Mouse (Mus musculus) G1E-ER4 (cell line): ENCODE measurements at regions not wholly inside any gene's neighbourhood (a gene's known extent, or its start where the extent isn't known, plus 50 kb on each side); places are given as distances from the start of the nearest gene placed in this dataset.

ENCODE experiments used
- GATA1 ChIP-seq: IDR thresholded peaks from one replicate; pipeline ENCODE4 v1.8.0; 2012; ENCODE audit warnings: low read length, inconsistent platforms

DNA sequence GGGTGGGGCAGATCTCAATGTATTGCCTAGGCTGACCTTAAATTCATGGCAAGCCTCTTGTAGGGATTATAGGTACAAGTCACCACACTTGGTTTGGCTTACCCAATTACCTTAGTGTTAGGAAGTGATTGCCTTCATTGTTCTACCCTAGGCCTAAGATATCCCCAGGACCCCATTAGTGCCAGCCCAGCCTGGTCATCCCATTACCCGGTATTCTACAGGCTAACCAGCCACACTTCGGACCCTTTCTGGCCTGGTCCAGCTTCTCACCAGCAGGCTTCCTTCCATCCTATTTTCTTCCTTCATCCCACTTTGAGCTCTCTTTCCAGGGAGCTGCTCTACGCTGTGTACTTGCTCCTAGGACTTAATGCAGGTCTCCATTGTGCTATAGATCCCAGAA lies 59.5 kb downstream of the Tex35 start:
- no peak for TF ChIP-seq GATA1

DNA sequence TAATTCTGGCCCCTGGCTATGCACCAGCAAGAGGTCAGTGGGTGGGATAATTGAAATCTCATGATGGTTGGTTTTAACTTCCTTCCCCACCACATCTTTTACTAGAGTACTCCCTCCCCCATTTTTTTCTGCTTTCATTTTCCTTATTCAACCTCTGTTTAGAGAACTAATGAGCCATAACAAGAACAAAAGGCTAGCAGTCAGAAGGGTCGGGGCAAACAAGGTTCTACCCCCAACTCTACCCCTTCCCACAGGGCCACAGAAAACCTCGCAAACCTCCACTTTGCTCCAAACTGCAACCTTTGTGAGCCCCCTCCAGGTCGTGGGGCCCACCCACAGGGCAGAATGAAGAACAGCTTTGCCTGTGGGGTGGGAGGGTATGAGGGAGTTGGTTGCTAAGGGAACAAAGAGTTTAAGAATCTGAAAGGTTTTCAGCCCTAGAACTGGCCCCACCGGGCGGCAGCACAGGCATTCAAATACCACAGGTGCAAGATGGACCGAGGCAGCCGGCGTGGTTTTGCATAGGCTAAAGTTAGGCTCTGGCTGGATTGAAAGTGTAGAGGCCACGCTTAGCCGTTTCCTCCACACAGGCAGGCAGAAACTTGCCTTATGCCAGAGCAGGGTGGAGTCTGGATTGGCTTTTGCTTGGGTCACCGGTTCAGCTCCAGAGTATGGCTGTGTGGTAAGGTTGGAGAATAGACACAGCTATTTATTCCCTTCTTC lies 60.1 kb downstream of the Tex35 start:
- no peak for TF ChIP-seq GATA1

DNA sequence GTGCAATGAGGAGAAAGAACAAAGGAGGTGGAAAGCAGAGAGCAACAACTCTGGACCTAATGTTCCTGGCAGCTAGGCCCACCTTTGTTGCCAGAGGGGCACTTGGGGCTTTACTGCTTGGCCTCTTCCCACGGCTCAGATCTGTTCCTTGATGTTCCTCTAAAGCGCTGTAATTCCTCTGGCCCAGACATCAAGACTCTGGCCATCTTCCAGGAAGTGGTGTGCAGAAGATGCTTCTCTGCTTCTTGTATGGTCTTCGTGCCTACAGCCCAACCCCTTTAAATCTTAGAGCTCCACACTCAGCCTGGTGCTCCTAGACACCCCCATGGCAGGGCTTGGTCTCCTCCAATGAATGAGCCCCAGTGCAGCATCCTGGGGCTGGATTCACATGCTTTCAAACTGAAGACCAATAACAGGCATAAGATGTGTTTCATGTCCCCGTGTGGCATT lies 60.7 kb downstream of the Tex35 start:
- no peak for TF ChIP-seq GATA1

DNA sequence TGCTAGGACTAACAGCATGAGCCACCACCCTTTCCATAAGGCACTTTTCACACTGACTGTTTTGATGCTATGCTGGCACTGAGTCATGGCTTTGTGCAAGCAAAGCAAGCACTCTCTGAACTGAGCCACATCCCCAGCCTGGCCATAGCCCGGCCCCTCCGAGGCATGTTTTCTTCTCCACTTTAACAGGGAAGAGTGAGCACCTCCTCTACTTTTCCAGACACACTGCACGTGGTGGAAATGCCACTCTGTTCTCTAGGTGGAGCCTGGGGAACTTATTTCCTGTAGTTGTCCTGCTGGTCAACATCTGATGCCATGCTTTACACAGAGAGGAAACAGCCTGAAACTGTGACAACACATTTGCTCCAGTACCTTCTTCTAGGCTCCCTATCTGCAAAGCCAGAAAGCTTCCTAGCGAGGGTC lies 61.7 kb downstream of the Tex35 start:
- TF ChIP-seq GATA1, result no peak

DNA sequence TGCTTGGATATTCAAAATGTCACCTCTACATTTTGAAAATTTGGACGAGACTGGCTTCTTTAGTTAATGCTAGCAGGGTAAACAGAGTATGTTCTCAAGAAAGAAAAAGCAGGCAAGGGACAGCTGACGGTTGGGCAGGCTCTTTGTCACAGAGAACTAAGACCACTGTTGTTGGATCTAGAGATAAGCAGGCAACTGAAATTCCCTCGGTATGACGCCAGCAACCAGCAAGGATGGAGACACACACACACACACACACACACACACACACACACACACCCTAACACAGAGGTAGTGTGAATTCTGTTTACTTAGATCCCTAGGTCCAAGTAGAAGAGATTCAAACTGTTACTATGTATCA lies 68.7 kb downstream of the Tex35 start:
- no peak for TF ChIP-seq GATA1

DNA sequence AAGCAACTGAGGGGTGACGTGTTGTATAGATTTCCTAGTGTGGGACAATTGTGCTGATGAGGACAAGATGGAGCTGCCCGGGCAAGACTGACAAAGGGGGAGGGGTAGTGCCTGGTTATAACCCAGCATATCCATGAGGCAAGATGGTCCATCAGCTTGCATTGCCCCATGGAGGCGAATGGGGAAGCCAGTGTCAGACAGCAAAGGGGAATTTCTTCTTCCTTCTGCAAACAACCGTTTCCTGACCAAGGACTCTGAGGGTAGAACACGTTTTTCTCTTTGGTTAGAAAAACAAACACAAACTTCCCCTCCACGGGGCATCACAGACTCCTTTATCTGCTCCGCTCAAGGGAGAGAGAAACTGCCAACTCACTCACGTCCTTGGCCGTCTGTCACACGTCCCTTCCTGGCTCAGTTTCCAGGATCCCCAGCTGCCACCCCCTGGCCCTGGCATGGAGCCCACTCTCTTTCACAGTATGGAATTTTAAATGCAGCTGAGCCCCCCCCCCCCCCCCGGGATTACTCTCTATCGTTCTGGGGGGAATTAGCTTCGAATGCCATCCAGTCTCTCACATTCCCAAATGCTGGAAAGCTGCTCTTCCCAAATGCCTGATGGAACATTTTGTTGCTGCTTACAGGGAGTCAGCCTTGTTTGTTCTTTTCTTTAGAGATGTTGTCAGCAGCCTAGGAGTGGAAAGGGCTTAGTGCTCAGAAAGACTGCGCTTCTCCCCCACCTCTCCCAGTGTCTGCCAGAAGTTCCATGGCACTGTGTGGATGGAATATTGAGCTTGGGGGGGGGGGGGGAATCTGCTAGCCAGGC lies 69.3 kb downstream of the Tex35 start:
- no peak for TF ChIP-seq GATA1

DNA sequence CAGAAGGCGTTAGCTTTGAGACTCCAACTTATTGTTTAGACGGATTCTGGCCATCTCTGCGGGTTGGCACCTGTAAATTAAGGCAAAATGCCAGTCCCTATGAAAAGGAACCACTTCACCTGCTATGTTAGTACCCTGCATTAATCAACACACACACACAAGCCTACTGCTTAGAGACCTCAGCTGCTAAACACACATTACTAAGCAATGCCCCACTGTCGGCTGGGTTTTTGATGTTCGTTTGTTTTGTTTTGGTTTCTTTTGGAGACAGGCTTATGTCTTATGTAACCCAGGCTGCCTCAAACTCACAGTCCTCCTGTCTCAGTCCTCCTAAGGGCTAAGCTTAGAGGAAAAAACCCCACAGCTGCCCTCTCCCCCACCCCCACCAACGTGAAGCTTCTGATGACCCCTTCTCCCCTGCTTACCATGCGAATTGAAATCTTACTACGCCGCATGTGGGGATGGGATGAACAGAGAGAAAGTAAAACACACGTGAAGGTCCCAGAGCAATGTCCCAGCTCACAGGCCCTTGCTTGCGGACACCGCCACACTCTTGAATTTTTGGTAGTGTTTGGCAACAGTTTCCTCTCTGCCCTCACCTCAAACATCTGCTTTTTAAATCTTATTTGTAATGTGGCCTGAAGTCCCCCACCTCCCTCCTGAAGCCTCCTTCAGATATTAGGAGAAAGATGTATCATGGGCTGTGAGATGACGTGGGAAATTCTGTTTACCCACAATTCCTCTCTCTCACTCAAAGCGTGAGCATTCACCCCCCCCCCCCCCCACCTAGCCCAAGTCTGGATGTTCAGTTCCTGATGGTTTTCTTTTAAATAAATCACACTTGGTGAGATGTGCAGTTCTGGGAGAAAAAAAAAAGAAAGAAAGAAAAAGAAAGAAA lies 70.1 kb downstream of the Tex35 start:
- TF ChIP-seq GATA1, result no peak

DNA sequence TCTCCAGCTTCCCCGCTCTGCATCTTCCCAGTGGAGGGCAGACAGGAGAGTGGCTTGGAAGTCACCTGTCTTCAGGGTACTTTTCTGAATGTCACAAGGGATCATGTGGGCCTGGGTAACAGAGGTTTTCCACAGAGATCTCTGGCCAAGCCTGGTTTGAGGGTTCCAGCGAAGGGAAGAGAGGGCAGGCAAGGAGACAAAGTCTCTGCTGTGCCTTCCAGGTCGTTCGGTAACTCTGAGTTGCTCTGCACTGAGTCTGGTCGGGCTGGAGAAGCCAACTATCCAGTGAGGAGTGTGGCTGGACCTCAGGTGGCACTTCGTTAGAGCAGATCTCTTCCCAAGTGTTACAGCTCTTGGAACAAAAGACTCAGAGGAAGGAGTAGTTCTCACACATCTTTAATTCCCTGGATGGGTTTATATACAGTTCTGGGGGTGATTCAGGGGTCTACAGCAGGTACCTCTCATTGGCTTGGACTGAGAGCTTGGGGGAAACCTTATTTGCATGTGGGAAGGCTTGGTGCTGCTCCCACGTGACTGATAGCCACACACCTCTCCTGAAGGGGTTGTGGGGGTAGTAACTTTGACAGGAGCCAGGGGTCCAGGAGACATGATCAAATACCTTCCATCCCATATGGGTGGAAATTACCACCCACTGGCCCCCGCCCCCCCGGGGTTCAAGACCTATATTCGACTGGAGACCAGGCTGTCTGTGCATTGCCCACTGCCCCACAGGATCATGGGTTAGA lies 71.1 kb downstream of the Tex35 start:
- TF ChIP-seq GATA1, result no peak

DNA sequence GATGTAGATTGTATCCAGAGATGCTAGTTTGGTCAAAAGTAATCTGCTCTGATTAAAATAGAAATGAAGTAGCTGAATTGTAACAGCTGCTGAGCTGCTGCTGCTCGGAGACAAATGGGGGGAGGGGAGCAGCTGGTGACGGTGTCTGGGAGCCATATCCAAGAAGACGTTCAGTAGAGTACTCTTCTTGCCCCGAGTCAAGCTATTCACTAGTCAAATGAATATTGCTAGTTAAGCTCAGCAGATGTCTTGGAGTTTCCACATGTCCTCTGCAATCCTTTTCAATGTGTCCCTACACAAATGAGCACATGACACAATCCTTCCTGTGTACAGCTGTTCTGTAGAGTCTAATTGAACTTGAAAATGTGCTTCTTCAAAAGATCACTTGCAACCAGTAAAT lies 71.7 kb downstream of the Tex35 start:
- no peak for TF ChIP-seq GATA1

DNA sequence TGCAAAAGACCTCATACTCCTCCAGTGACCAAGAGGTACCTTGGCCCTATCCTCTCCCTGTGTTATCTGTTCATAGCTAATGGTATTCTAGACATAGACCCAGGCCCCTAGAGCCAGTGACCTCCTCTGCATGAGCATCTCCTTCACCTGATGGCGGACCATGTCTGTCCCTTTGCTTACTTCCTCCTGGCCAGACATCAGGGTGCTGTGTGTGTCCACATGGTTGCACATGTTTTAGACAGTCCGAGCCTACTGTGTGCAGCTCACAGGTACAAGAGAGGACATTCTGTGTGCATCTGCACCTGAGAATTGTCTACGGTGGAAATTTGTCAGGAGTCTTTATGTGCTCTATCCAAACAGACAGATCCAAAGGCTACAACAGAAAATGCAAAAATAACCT lies 79.8 kb downstream of the Tex35 start:
- TF ChIP-seq GATA1, result no peak

DNA sequence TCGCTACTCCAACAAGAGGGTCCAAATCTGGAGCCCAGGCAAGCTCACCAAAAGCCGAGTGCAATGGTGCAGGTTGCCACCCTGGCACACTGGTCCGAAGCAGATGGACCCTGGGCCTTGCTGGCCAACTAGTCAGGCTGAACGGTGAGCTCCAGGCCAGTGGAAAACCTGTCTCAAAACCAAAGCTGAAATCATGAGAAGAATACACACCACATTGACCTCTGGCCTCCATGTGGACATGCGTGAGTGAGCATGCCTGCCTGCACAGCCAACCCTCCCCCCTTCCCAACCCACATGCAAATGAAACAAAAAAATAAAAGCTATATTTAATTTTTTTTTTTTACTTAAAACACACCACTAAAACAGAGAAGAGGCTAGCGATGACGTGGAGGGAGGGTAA lies 80.8 kb downstream of the Tex35 start:
- no peak for TF ChIP-seq GATA1

DNA sequence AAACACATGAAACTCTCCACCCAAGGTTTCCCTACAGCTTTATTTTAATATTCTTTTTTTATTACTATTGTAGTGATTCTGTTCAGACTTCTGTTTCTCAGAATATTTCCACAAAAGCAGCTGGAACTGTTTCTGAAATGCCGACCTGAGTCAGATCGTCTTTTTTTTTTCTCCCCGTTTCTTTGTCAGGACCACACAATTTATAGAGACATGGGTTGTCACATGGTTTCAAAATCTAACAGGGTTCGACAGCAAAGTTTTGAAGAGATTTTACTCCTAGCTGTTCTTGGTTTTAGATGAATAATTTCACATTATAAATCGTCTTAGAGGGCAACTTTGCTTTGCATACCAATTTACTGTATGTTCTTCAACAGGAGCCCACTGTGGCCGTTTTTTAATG lies 84.0 kb upstream of the Ralgps2 start:
- TF ChIP-seq GATA1, result no peak

DNA sequence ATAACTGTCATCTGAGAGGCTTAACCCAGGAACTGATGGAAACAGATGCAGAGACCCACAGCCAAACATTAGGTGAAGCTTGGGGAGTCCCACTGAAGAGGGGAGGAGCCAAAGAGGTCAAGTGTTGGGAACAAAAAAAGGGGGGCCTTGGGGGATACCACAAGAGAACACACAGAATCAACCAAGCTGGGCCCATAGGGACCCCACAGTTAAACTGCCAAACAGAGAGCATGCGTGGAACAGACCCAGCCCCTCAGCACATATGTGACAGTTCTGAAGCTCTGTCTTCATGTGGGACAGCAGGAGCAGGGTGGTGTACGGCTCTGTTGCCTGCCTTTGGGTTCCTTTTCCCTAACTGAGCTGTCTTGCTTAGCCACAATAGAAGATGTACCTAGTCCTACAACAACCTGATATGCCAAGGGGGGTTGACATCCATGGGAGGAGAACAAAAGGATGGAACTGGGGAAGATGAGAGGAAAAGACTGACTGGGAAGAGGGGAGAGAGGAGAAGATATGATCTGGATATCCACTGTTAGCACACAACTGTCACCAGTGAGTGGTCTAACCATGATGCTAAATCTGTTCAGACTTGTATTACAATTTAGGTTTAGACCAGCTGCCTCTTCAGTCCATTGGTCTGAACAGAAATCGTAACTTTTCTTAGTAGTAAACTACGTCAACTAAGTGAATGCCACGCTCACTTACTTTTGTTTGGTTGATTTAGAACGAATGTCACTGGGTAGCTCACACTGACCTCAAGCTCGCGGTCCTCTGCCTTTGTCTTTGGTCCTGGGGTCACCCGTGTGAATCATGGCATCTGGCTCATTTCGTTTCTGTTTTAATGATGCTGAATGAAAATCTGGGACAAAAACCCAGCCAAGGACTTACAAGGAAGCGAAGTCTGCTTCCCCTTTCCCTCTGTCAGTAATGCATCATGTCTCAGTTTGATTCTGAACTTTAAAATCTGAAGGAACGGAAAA lies 83.3 kb upstream of the Ralgps2 start:
- no peak for TF ChIP-seq GATA1

DNA sequence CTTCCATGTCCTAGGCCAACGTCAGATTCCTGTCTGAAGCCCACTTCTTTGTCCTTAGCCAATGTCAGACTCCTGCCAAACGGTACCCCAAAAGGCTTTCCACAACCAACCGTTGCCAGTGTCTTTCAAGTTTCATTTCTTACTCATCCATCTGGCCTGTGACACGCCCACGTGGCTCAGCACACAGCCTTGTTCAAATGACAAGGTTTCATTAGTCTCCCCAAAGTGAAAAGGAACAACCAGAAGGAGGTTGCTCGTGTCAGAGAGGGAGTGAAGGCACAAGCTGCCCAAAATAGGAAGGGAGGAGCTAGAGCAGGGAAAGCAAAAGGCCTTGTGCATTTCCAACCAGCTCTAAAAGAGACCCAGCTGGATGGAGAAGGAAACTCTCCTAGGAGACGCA lies 80.5 kb upstream of the Ralgps2 start:
- no peak for TF ChIP-seq GATA1

DNA sequence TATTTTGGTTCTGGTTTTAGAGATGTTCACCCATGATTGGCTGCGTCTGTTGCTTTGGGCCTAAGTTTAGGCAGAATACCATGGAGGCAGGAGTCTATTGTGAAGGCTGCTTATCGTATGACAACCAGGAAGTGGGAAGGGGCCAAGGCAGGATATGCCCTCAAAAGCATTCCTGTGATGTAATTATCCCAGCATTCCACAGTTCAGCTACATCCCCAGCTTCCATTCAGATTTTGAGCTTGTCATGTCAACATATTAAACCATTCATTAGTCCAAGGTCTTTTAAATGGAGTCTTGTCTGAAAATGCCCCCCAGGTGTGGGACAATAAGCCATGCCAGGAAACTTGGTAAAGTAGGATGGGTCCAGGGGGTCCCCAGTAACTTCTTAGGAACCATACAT lies 79.3 kb upstream of the Ralgps2 start:
- TF ChIP-seq GATA1, result no peak
